Mouse (Mus musculus): ENCODE measurements at regions not wholly inside any gene's neighbourhood (a gene's known extent, or its start where the extent isn't known, plus 50 kb on each side); places are given as distances from the start of the nearest gene placed in this dataset.

DNA sequence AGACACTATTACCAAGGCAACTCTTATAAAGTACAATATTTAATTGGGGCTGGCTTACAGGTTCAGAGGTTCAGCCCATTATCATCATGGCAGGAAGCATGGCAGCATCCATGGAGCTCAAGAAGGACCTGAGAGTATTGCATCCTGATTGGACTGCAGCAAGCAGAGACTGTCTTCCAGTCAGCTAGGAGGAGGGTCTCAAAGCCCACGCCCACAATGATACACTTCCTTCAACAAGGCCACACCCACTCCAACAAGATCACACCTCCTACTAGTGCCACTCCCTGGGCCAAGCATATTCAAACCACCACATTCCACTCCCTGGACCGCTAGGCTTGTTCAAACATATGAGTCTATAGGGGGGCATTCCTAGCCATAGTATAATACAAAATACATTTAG is 78.6 kb upstream of the Slc25a13 start:
- in situ Hi-C loops (cut with MseI, MboI), result loop anchor here in 1 of 2 experiments (25.0 kb wide), 1 partner anchor 592 kb away; the partner anchor contains the start of gene Dlx5

- in situ Hi-C loops (cut with MseI, MboI), result loop anchor here in 1 of 2 experiments (25.0 kb wide), 1 partner anchor 596 kb away; the partner anchor contains the start of gene Dlx5
These were observed 74.8 kb upstream of the Slc25a13 start for GRCm38 (mm10) chr6:6291781-6292180.

DNA sequence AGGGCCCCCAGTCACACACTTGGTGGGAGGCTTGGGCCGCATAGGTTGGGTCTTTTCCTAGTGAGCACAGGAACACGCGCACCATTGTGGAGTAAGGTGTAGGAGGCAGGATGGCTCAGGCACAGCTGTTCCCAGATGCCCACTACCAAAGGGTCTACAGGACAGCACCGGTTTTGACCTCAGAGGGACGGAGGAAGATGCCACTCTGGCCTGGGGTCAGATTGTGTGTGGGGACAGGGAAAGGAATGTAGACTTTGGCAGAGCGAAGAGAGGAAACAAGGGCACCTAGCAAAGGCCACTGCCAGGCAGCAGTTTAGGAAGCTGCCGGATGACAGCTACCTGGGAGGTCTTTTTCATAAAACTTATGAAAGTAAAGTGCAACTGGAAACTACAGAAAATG is 73.5 kb upstream of the Slc25a13 start:
- in situ Hi-C loops (cut with MseI, MboI), result loop anchor here in 1 of 2 experiments (25.0 kb wide), 1 partner anchor 597 kb away; the partner anchor contains the start of gene Dlx5

DNA sequence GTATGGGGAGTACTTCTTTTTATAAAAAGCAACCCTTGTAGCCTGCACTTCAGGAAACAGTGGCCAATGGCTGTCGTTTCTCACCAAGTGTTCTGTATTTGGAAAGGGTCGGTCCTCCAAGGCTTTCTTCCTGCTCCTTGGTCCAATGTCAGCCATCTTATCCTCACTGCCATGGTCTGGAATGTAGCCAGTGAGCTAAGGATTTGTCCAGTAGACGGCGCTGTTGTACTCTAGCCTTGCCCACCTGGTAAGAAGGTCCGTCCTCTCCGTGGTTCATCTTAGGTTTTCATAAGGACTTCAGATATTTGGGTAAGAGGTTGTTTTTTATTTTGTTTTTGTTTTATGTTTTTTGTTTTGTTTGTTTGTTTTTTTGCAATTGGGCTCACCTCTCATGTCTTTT is 72.8 kb upstream of the Slc25a13 start:
- in situ Hi-C loops (cut with MseI, MboI), result loop anchor here in 1 of 2 experiments (25.0 kb wide), 1 partner anchor 597 kb away; the partner anchor contains the start of gene Dlx5

DNA sequence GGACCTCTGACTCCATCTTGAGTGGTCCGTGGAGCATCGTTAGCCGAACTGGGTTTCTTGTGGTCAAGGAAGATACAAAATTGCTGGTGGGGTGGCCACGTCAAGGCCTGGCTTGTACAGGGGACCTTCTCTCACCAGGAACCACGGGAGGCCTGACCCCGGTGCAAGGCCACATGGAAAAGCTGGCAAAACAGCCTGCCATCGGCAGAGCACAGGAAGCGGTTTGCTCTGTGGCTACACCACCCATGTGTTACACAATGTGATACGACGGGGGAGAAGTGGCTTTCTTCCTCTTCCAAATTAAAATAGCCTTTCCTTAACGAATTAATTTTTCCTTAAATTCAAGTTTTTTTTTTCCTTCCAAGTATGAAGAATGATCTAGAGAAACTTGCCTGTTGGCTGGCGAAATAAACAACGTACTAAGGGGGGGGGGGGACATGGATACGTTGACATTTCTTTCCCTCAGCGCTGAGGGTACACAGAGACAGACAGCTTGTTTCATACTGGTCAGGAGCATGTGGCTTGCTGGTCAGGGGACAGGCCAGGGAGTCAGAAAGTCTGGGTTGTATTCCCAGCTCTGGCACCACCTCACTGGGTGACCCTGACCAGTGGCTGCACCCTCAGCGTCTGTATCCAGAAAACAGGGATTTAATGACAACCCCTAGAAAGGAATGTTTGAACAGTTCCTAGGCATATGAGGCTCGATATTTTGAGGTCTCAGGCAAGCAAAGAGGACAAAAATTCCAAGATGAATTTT is 64.0 kb upstream of the Slc25a13 start:
- in situ Hi-C loops (cut with MseI, MboI), result loop anchor here in 1 of 2 experiments (25.0 kb wide), 1 partner anchor 606 kb away; the partner anchor contains the start of gene Dlx5

- in situ Hi-C loops (cut with MseI, MboI), result loop anchor here in 1 of 2 experiments (25.0 kb wide), 1 partner anchor 608 kb away; the partner anchor contains the start of gene Dlx5
These were observed 62.7 kb upstream of the Slc25a13 start for GRCm38 (mm10) chr6:6279646-6280045.

DNA sequence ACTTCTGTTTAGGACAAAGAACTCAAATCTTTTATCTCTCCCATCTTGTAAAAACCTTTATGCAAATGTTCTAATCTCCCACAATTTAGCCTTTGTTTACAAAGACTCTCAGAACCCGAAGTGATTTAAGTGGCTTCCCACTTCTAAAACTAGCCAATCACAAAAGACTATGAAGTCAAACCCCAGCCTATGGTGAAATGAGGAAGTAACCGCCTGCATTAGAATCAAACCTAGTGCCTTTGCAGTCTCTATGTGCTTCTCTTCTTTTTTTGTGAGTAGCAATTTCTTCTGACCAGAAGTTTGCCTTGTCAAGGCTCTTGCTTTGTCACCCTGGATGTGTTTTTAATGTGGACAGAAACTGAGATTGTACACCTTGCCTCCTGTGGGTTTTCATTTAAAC is 53.6 kb upstream of the Slc25a13 start:
- in situ Hi-C loops (cut with MseI, MboI), result no loop called here
